Mouse (Mus musculus): Measurements from ENCODE around the gene Fshb. TPM values are rescaled to one million over a fixed set of nuclear protein-coding genes. Genes with fewer than 3 reads are reported as not detected.

Fshb gene
- total and polyA plus RNA-seq, 3 experiments = not detected

DNA sequence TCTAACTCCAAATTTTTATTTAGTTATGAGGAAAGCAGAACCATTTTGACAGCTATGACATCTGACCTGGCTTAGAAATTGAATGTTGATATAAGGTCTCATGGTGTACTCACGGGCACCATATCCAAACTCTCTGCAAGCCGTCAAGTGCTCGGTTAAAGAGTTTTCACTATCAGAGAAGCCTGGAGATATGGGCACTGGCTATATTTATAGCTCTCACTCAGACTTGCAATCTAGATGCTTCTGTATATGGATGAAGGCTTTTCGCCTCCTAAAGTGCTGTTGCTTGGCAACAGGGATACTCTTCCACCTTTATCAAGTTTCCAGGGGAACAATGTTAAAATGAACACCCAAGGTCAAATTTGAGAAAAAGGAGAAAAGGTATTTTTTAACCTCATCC is 47.1 kb downstream of the Fshb start:
- Histone ChIP-seq H3K9ac (ENCODE audit: insufficient read depth, low read depth) (no peak overlapping the region), H3K27ac (ENCODE audit: insufficient read depth, low read depth) (no peak overlapping the region), H3K9me3 (replicated peaks; ENCODE audit: low read length) (peaks cover 14% of the 10 kb centered on the region), H3K79me2 (replicated peaks; ENCODE audit: control insufficient read depth, extremely low read depth, insufficient read depth, poor library complexity, severe bottlenecking) (no peaks in the 10 kb centered on the region), H3K4me2 (ENCODE audit: insufficient read depth, low read depth, poor library complexity, severe bottlenecking) (no peak overlapping the region), H3K4me1 (ENCODE audit: control insufficient read depth in 1 of 2, insufficient read depth in 2 of 2) (no peaks in the 10 kb centered on the region), H3K27me3 (replicated peaks) (no peaks in the 10 kb centered on the region), H3K4me3 (replicated peaks in 1 of 3; ENCODE audit: low read depth in 2 of 3, low read length in 2 of 3, poor library complexity in 1 of 3) (no peak overlapping the region), H3K36me3 (replicated peaks in 1 of 2; ENCODE audit: control insufficient read depth in 1 of 2, insufficient read depth in 1 of 2, low read length in 1 of 2) (no peaks in the 10 kb centered on the region)
- TF ChIP-seq ELF1 (IDR thresholded peaks at IDR 0.05; ENCODE audit: low read depth, low read length) (no peak), MXI1 (IDR thresholded peaks at IDR 0.05; ENCODE audit: low read depth, low read length) (no peak), CTCF (conservative IDR thresholded peaks at IDR 0.05 in 1 of 2, IDR thresholded peaks at IDR 0.05 in 1 of 2; ENCODE audit: low read depth in 2 of 2, low read length in 2 of 2) (no peak), POLR2A (IDR thresholded peaks at IDR 0.05; ENCODE audit: low read depth, low read length) (no peak), ZNF384 (IDR thresholded peaks at IDR 0.05; ENCODE audit: low read depth, low read length) (no peak), TCF12 (IDR thresholded peaks at IDR 0.05; ENCODE audit: low read depth, low read length) (no peak), TBP (conservative IDR thresholded peaks at IDR 0.05; ENCODE audit: low read depth, low read length) (no peak), MAZ (IDR thresholded peaks at IDR 0.05; ENCODE audit: low read depth, low read length) (no peak), BHLHE40 (IDR thresholded peaks at IDR 0.05; ENCODE audit: low read depth, low read length) (no peak), MAFK (IDR thresholded peaks at IDR 0.05; ENCODE audit: insufficient replicate concordance, low read length) (no peak), NRF1 (IDR thresholded peaks at IDR 0.05; ENCODE audit: low read depth, low read length) (no peak), PAX5 (IDR thresholded peaks at IDR 0.05; ENCODE audit: low read length) (no peak), ZKSCAN1 (IDR thresholded peaks at IDR 0.05; ENCODE audit: borderline replicate concordance, low read depth, low read length) (no peak), SMC3 (IDR thresholded peaks at IDR 0.05; ENCODE audit: low read depth, low read length) (no peak), EP300 (IDR thresholded peaks at IDR 0.05; ENCODE audit: low read length) (no peak), IRF4 (IDR thresholded peaks at IDR 0.05; ENCODE audit: low read depth, low read length) (no peak)
- dilution Hi-C loops (cut with MboI; ENCODE audit: extremely low pct_ligation_motif_present, extremely low pct_unique_long_range_greater_than_20kb, low sequenced_read_pairs) = no loop called here
- in situ Hi-C loops (cut with MboI; ENCODE audit: low pct_ligation_motif_present, low pct_unique_long_range_greater_than_20kb, low sequenced_read_pairs) = no loop called here
- no peak for DNase-seq (ENCODE audit: extremely low read depth)

DNA sequence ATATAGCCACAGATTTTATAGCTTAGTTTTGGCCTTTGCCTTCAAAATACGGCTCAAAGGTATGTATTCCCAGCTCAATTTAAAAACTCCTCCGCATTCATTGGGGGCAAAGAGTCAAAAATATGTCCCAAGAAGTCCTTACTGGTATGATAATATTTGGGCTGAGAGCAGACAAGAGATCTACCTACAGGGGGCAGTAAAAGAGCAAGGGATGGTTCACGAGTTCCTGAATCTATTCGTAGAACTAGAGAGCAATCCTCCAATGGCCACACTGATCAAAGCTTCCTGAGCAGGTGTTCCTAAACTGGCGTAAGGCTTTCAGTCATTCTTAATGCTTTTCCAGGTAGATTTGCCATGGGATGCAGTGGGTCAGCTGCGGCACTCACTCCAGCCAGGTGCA is 49.3 kb downstream of the Fshb start:
- TF ChIP-seq NELFE (IDR thresholded peaks at IDR 0.05; ENCODE audit: low read depth, low read length) (no peak), MEF2A (IDR thresholded peaks at IDR 0.05; ENCODE audit: borderline replicate concordance, low read depth, low read length) (no peak), CTCF (conservative IDR thresholded peaks at IDR 0.05 in 1 of 2, IDR thresholded peaks at IDR 0.05 in 1 of 2; ENCODE audit: low read depth in 2 of 2, low read length in 2 of 2) (peak in 1 of 2 experiments; percentile 56; a peak in 2 of 4 replicates), SMC3 (IDR thresholded peaks at IDR 0.05; ENCODE audit: low read depth, low read length) (peak; percentile 30), RAD21 (IDR thresholded peaks at IDR 0.05; ENCODE audit: low read depth, low read length) (peak; percentile 57)

More for the DNA sequence above, 49.3 kb downstream of the Fshb start:
- dilution Hi-C loops (cut with MboI; ENCODE audit: extremely low pct_ligation_motif_present, extremely low pct_unique_long_range_greater_than_20kb, low sequenced_read_pairs) = no loop called here
- no peak overlapping the region for H3K4me3 ChIP-seq (replicated peaks in 1 of 3; ENCODE audit: low read depth in 2 of 3, low read length in 2 of 3, poor library complexity in 1 of 3)
- H3K79me2 ChIP-seq (replicated peaks; ENCODE audit: control insufficient read depth, extremely low read depth, insufficient read depth, poor library complexity, severe bottlenecking) = no peaks in the 10 kb centered on the region
- in situ Hi-C loops (cut with MboI; ENCODE audit: low pct_ligation_motif_present, low pct_unique_long_range_greater_than_20kb, low sequenced_read_pairs) = no loop called here
- no peaks in the 10 kb centered on the region for H3K27me3 ChIP-seq (replicated peaks)
- no peaks in the 10 kb centered on the region for H3K36me3 ChIP-seq (replicated peaks in 1 of 2; ENCODE audit: control insufficient read depth in 1 of 2, insufficient read depth in 1 of 2, low read length in 1 of 2)
- H3K9ac ChIP-seq (ENCODE audit: insufficient read depth, low read depth) = no peak overlapping the region
- H3K4me2 ChIP-seq (ENCODE audit: insufficient read depth, low read depth, poor library complexity, severe bottlenecking) = no peak overlapping the region
- no peak for DNase-seq (ENCODE audit: extremely low read depth)
- peaks cover 12% of the 10 kb centered on the region for H3K9me3 ChIP-seq (replicated peaks; ENCODE audit: low read length)
- H3K27ac ChIP-seq (ENCODE audit: insufficient read depth, low read depth) = no peak overlapping the region
- H3K4me1 ChIP-seq (ENCODE audit: control insufficient read depth in 1 of 2, insufficient read depth in 2 of 2) = no peaks in the 10 kb centered on the region

Data from CH12.LX (cell line).